In the genomic region with DNA sequence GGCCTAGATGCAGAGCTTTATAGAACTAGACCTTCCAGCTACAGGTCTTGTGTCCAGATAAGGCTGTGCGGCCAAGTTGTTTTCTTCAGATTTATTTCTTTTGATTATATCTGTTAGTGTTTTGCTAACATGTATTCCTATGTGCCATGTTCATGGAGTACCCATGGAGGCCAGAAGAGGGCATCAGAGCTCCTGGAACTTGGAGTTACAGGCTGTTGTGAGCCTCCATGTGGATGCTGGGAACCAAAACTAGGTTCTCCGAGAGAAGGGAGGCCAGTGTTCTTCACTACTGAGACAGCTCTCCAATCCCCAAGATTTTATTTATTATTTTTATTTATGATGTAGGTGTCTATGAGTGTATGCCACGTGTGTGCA, we compare ENCODE assay signal across 9 mouse cellular contexts. TPM values are rescaled to one million over a fixed set of nuclear protein-coding genes. Genes with fewer than 3 reads are reported as not detected.
DNase-seq lines count a peak whose midpoint lies in the region; ATAC-seq and TF ChIP-seq lines count a peak whose summit lies in the region.
"Had no signal": no experiment of that assay in that cellular context is flagged by ENCODE, and none has a peak within 500 bp of the region (broad histone marks: within the 10 kb centered on the region; RNA-seq: fewer than 3 reads in every experiment).

No protein-coding gene starts in this region.

- H3K27ac ChIP-seq in kidney, adult 2 months (ENCODE audit: insufficient read depth, low read depth, low read length) = no peak overlapping the region
- 0 out of 2 replicates have a peak overlapping the region, but pooled peaks have one; percentile 26 for H3K27ac ChIP-seq in hindbrain, embryonic 14.5 days
- H3K27ac ChIP-seq: liver, embryonic 13.5 days had no signal

- no peak for TF ChIP-seq POLR2A in kidney, adult 2 months (IDR thresholded peaks at IDR 0.05; ENCODE audit: low read depth, low read length)

- no peaks in the 10 kb centered on the region for H3K36me3 ChIP-seq in kidney, adult 2 months (ENCODE audit: control insufficient read depth, insufficient read depth, low read length)
- H3K36me3 ChIP-seq in hindbrain, embryonic 14.5 days (replicated peaks; ENCODE audit: control insufficient read depth, insufficient read depth) = peaks cover 49% of the 10 kb centered on the region

- H3K9me3 ChIP-seq in hindbrain, embryonic 14.5 days (ENCODE audit: control insufficient read depth, low read length) = no peaks in the 10 kb centered on the region
- H3K9me3 ChIP-seq: liver, embryonic 13.5 days had no signal

- DNase-seq in kidney, adult 2 months = no peak
- DNase-seq in kidney, adult 9 months = no peak
- peak; percentile 10 for DNase-seq in A20 (ENCODE audit: low read depth, low spot score)
- peak; percentile 63 for DNase-seq in ZHBTc4 (ENCODE audit: low read depth, low spot score)
- no peak for DNase-seq in hindbrain, embryonic 14.5 days (ENCODE audit: low spot score)
- DNase-seq in spleen, postnatal 14 days (ENCODE audit: low spot score in 2 of 2) = no peak
- DNase-seq in natural killer cell, adult 2 months (ENCODE audit: low spot score in 2 of 2) = no peak
- DNase-seq: liver, embryonic 13.5 days had no signal

- H3K4me1 ChIP-seq in kidney, adult 2 months (ENCODE audit: control insufficient read depth, insufficient read depth, low read length) = no peaks in the 10 kb centered on the region
- H3K4me1 ChIP-seq in hindbrain, embryonic 14.5 days (replicated peaks; ENCODE audit: control insufficient read depth, insufficient read depth, low read length) = no peaks in the 10 kb centered on the region

- 87% methylated on average over 3 of the region's 3 CpGs for WGBS in kidney, adult 2 months
- WGBS in hindbrain, embryonic 14.5 days = 88% methylated on average over 3 of the region's 3 CpGs

- H3K27me3 ChIP-seq in kidney, adult 2 months (replicated peaks; ENCODE audit: control insufficient read depth, insufficient read depth, low read length) = no peaks in the 10 kb centered on the region
- H3K27me3 ChIP-seq in hindbrain, embryonic 14.5 days (ENCODE audit: control insufficient read depth, insufficient read depth, low read length) = no peaks in the 10 kb centered on the region
- H3K27me3 ChIP-seq: liver, embryonic 13.5 days had no signal

- TF ChIP-seq CTCF in kidney, adult 2 months (conservative IDR thresholded peaks at IDR 0.05; ENCODE audit: insufficient read depth, insufficient read length, low read depth, low read length) = 0 out of 2 replicates have a peak, but pooled peaks have one; percentile 23

- H3K4me3 ChIP-seq in kidney, adult 2 months (ENCODE audit: insufficient read depth, low read depth, low read length) = no peak overlapping the region
- H3K4me3 ChIP-seq in hindbrain, embryonic 14.5 days (replicated peaks; ENCODE audit: low read length) = no peak overlapping the region
- H3K4me3 ChIP-seq: liver, embryonic 13.5 days had no signal

- ATAC-seq in hindbrain, embryonic 14.5 days (ENCODE audit: low FRiP score) = no peak
- ATAC-seq in activated CD4-positive, CD25-positive, alpha-beta regulatory T cell, adult 4 months = no peak

- no peak overlapping the region for H3K9ac ChIP-seq in hindbrain, embryonic 14.5 days
- H3K9ac ChIP-seq: liver, embryonic 13.5 days had no signal

- no peak overlapping the region for H3K4me2 ChIP-seq in hindbrain, embryonic 14.5 days (replicated peaks)
- H3K4me2 ChIP-seq: liver, embryonic 13.5 days had no signal

RNA-seq across cellular contexts. Expression of gene Osbpl7, which starts 13.5 kb away (rescaled TPM):
- 9.0 and 9.1 TPM in 2 replicates for polyA plus RNA-seq in kidney, adult 2 months (2012; rRNA removed)
- polyA plus RNA-seq in hindbrain, embryonic 14.5 days (2014; fragmentation: Nextera tagmentation; extraction: Ambion mirVana) = 6.3 and 7.9 TPM in 2 replicates
- polyA plus RNA-seq in activated CD4-positive, CD25-positive, alpha-beta regulatory T cell, adult 4 months (2017; shearing (Covaris generic)) = 10 to 100 TPM; 21.3 to 25.8 TPM

RNA-seq across cellular contexts. Expression of gene Mrpl10, which starts 22.5 kb away (rescaled TPM):
- 137 and 138 TPM in 2 replicates for polyA plus RNA-seq in kidney, adult 2 months (2012; rRNA removed)
- 60.5 TPM in 2 replicates for polyA plus RNA-seq in hindbrain, embryonic 14.5 days (2014; fragmentation: Nextera tagmentation; extraction: Ambion mirVana)
- polyA plus RNA-seq in activated CD4-positive, CD25-positive, alpha-beta regulatory T cell, adult 4 months (2017; shearing (Covaris generic)) = 10 to 100 TPM; 56.6 to 58.0 TPM

RNA-seq across cellular contexts. Expression of gene Lrrc46, which starts 22.7 kb away (rescaled TPM):
- 1.9 and 2.5 TPM in 2 replicates for polyA plus RNA-seq in kidney, adult 2 months (2012; rRNA removed)
- 2.6 and 4.3 TPM in 2 replicates for polyA plus RNA-seq in hindbrain, embryonic 14.5 days (2014; fragmentation: Nextera tagmentation; extraction: Ambion mirVana)
- not detected for polyA plus RNA-seq in activated CD4-positive, CD25-positive, alpha-beta regulatory T cell, adult 4 months (2017; shearing (Covaris generic))

RNA-seq across cellular contexts. Expression of gene Scrn2, which starts 34.2 kb away (rescaled TPM):
- 104 and 112 TPM in 2 replicates for polyA plus RNA-seq in kidney, adult 2 months (2012; rRNA removed)
- polyA plus RNA-seq in hindbrain, embryonic 14.5 days (2014; fragmentation: Nextera tagmentation; extraction: Ambion mirVana) = 11.5 and 12.7 TPM in 2 replicates
- polyA plus RNA-seq in activated CD4-positive, CD25-positive, alpha-beta regulatory T cell, adult 4 months (2017; shearing (Covaris generic)) = 10 to 100 TPM in 1 of 2 experiments, 1 to 10 TPM in 1; 5.4 to 10.6 TPM

RNA-seq across cellular contexts. Expression of gene Sp6, which starts 50.7 kb away (rescaled TPM):
- polyA plus RNA-seq in kidney, adult 2 months (2012; rRNA removed) = 0.91 and 0.95 TPM in 2 replicates
- polyA plus RNA-seq in hindbrain, embryonic 14.5 days (2014; fragmentation: Nextera tagmentation; extraction: Ambion mirVana) = 0.09 and 0.16 TPM in 2 replicates
- not detected for polyA plus RNA-seq in activated CD4-positive, CD25-positive, alpha-beta regulatory T cell, adult 4 months (2017; shearing (Covaris generic))

Comparison
In these comparisons a context has a peak if more than half of its experiments do, and no peak if none do; other contexts are left out.
1. DNase-seq: peak in A20 (single experiment) and ZHBTc4 (single experiment); none in kidney, adult 2 months (single experiment), kidney, adult 9 months (single experiment), hindbrain, embryonic 14.5 days (single experiment), spleen, postnatal 14 days (0 of 2) and natural killer cell, adult 2 months (0 of 2).